Mouse (Mus musculus): Measurements from ENCODE around the gene Ndufv2.
A peak's percentile ranks its signal among the peaks of the same experiment; 100 is the strongest.
"Not testable (repeated sequence)": the region's sequence is repeated elsewhere in the genome, so short reads cannot be mapped to it uniquely, and the experiment has no call there.

Gene Ndufv2

GRCm38 (mm10) chr17:66085038-66085437 is 16.3 kb downstream of the Ndufv2 start:
- DNase-seq (ENCODE audit: low read depth) = no peak

- DNase-seq (ENCODE audit: low read depth) = no peak
These were observed 16.9 kb downstream of the Ndufv2 start for GRCm38 (mm10) chr17:66084486-66084885.

GRCm38 (mm10) chr17:66077437-66077850 is 23.9 kb downstream of the Ndufv2 start:
- peak; percentile 67 for DNase-seq (ENCODE audit: low read depth)

- DNase-seq (ENCODE audit: low read depth) = peak; percentile 95
These were observed 24.4 kb downstream of the Ndufv2 start, which contains the start of gene Ankrd12 for GRCm38 (mm10) chr17:66076934-66077333. Gene Ankrd12 (minus strand): TSS chr17:66077089.

GRCm38 (mm10) chr17:66076174-66076927 is 25.0 kb downstream of the Ndufv2 start:
- DNase-seq (ENCODE audit: low read depth) = peak; percentile 65

- no peak for DNase-seq (ENCODE audit: low read depth)
These were observed 25.6 kb downstream of the Ndufv2 start for GRCm38 (mm10) chr17:66075827-66076173.

GRCm38 (mm10) chr17:66073971-66074370 is 27.4 kb downstream of the Ndufv2 start:
- peak; percentile 52 for DNase-seq (ENCODE audit: low read depth)

- DNase-seq (ENCODE audit: low read depth) = not testable (repeated sequence)
These were observed 32.3 kb downstream of the Ndufv2 start for GRCm38 (mm10) chr17:66069036-66069435.

- no peak for DNase-seq (ENCODE audit: low read depth)
These were observed 36.2 kb downstream of the Ndufv2 start for GRCm38 (mm10) chr17:66065115-66065514.

GRCm38 (mm10) chr17:66061241-66061938 is 40.0 kb downstream of the Ndufv2 start:
- DNase-seq (ENCODE audit: low read depth) = peak; percentile 36

GRCm38 (mm10) chr17:66058160-66058559 is 43.2 kb downstream of the Ndufv2 start:
- no peak for DNase-seq (ENCODE audit: low read depth)

- no peak for DNase-seq (ENCODE audit: low read depth)
These were observed 44.2 kb downstream of the Ndufv2 start for GRCm38 (mm10) chr17:66057145-66057544.

- no peak for DNase-seq (ENCODE audit: low read depth)
These were observed 48.0 kb downstream of the Ndufv2 start for GRCm38 (mm10) chr17:66053349-66053748.

- DNase-seq (ENCODE audit: low read depth) = no peak
These were observed 52.6 kb downstream of the Ndufv2 start for GRCm38 (mm10) chr17:66048795-66049194.

- no peak for DNase-seq (ENCODE audit: low read depth)
These were observed 53.2 kb downstream of the Ndufv2 start for GRCm38 (mm10) chr17:66048199-66048598.

GRCm38 (mm10) chr17:66043679-66044078 is 57.7 kb downstream of the Ndufv2 start:
- not testable (repeated sequence) for DNase-seq (ENCODE audit: low read depth)

- no peak for DNase-seq (ENCODE audit: low read depth)
These were observed 60.3 kb downstream of the Ndufv2 start for GRCm38 (mm10) chr17:66041020-66041419.

- no peak for DNase-seq (ENCODE audit: low read depth)
These were observed 68.1 kb downstream of the Ndufv2 start for GRCm38 (mm10) chr17:66033239-66033638.

- no peak for DNase-seq (ENCODE audit: low read depth)
These were observed 69.4 kb downstream of the Ndufv2 start for GRCm38 (mm10) chr17:66031991-66032390.
